Mouse (Mus musculus) midbrain, embryonic 13.5 days (tissue): Measurements from ENCODE around the gene Acoxl. TPM values are rescaled to one million over a fixed set of nuclear protein-coding genes. Genes with fewer than 3 reads are reported as not detected.

Source experiments
- ATAC-seq: fragments of 200-750 bp; cut with Nextera tagmentation; 2 replicates; pipeline ENCODE4 v1.8.0; 2017; ENCODE audit warnings: mild to moderate bottlenecking, moderate TSS enrichment, moderate library complexity
- H3K27ac ChIP-seq: fragments of 300-500 bp; sonication (generic); 2 replicates; pipeline ENCODE4 v1.5.1; 2015; ENCODE audit warnings: inconsistent platforms, mild to moderate bottlenecking, moderate library complexity
- H3K27me3 ChIP-seq: fragments of 300-500 bp; sonication (generic); 2 replicates; pipeline ENCODE4 v1.6.1; 2015; ENCODE audit warnings: mild to moderate bottlenecking, inconsistent platforms
- H3K36me3 ChIP-seq: fragments of 300-500 bp; sonication (generic); 2 replicates; pipeline ENCODE4 v1.6.1; 2015; ENCODE audit warnings: mild to moderate bottlenecking, inconsistent platforms
- H3K4me1 ChIP-seq: fragments of 300-500 bp; sonication (generic); replicated peaks from 2 replicates; pipeline ENCODE4 v1.6.1; 2015; ENCODE audit warnings: inconsistent platforms
- H3K4me2 ChIP-seq: fragments of 300-500 bp; sonication (generic); replicated peaks from 2 replicates; pipeline ENCODE4 v1.6.1; 2015; ENCODE audit warnings: moderate library complexity, mild to moderate bottlenecking, inconsistent platforms
- H3K4me3 ChIP-seq: fragments of 300-500 bp; sonication (generic); replicated peaks from 2 replicates; pipeline ENCODE4 v1.5.1; 2015; ENCODE audit warnings: mild to moderate bottlenecking, inconsistent platforms
- H3K9ac ChIP-seq: fragments of 300-500 bp; sonication (generic); replicated peaks from 2 replicates; pipeline ENCODE4 v1.6.1; 2015; ENCODE audit warnings: mild to moderate bottlenecking, inconsistent platforms
- H3K9me3 ChIP-seq: fragments of 300-500 bp; sonication (generic); 2 replicates; pipeline ENCODE4 v1.6.1; 2016; ENCODE audit warnings: mild to moderate bottlenecking, inconsistent platforms
- WGBS: fragments of 180-500 bp; shearing (Covaris S2); methylation state at CpG from one replicate; pipeline ENCODE4 v1.1.7; 2015; 5-methylcytosine and 5-hydroxymethylcytosine counted together
- polyA plus RNA-seq: library from polyadenylated mRNA; unstranded; fragments of >200 nt; fragmentation: Nextera tagmentation; extraction: Ambion mirVana; gene quantifications from 2 replicates; pipeline ENCODE4 v1.2.1, GENCODE M21; 2015

Gene Acoxl
- polyA plus RNA-seq, 1 experiment from 2014 or later = 0.07 TPM

DNA sequence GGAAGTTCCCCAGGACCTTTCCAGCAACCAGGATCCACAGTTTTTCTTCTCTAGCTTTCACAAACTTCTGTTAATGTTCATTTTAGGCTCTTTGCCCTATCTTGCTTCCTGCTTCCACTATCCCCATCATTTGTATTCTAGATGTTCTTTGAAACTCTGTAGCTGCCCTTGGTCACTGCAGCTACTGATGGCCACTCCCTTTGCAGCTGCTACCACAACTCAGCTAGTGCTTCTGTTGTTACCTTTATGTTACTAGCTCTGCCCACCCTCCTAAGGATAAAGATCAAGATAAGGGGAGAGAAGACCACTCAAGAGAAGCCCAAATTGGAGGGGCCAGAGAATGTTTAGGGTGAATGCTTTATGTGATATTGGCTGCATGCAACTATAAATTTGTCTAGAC, 7.3 kb downstream of the Acoxl start:
- H3K9me3 ChIP-seq = no peaks in the 10 kb centered on the region
- H3K27ac ChIP-seq = no peak overlapping the region
- H3K27me3 ChIP-seq = peaks cover 1% of the 10 kb centered on the region; the same call in 1 of the 2 replicates
- H3K4me2 ChIP-seq = no peak overlapping the region
- H3K4me1 ChIP-seq = no peaks in the 10 kb centered on the region
- no peaks in the 10 kb centered on the region for H3K36me3 ChIP-seq
- H3K9ac ChIP-seq = no peak overlapping the region
- ATAC-seq = no peak
- H3K4me3 ChIP-seq = no peak overlapping the region

DNA sequence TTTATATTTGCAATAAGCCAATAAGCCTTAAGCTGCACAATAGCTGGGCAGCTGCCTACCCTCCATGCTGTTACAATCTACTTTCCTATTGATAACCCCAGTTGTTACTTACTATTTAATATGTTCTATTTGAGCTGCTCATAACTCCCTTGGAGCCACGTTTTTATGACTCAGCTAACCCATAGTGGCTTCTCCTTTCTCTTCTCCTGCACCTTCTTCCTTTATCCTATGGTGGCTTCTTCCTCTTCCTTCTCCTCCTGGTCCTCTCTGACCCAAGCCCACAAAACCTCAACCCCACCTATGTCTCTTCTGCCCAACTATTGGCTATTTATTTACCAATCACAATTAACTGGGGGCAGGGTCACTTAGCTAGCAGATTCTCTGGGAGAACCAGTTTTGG, 7.9 kb downstream of the Acoxl start:
- H3K36me3 ChIP-seq = no peaks in the 10 kb centered on the region
- WGBS = 37% methylated on average over 1 of the region's 1 CpGs
- no peak overlapping the region for H3K27ac ChIP-seq
- H3K4me2 ChIP-seq = no peak overlapping the region
- H3K9ac ChIP-seq = no peak overlapping the region
- no peak overlapping the region for H3K4me3 ChIP-seq
- H3K27me3 ChIP-seq = no peaks in the 10 kb centered on the region
- H3K4me1 ChIP-seq = no peaks in the 10 kb centered on the region
- ATAC-seq = no peak
- no peaks in the 10 kb centered on the region for H3K9me3 ChIP-seq

- Histone ChIP-seq H3K4me1 (no peaks in the 10 kb centered on the region), H3K36me3 (no peaks in the 10 kb centered on the region), H3K9me3 (no peaks in the 10 kb centered on the region), H3K27ac (no peak overlapping the region), H3K4me2 (no peak overlapping the region), H3K27me3 (no peaks in the 10 kb centered on the region), H3K4me3 (no peak overlapping the region), H3K9ac (no peak overlapping the region)
- no peak for ATAC-seq
- WGBS = 87% methylated on average over 2 of the region's 2 CpGs
Observed at GRCm38 (mm10) chr2:127850371-127850770, 11.7 kb downstream of the Acoxl start.

DNA sequence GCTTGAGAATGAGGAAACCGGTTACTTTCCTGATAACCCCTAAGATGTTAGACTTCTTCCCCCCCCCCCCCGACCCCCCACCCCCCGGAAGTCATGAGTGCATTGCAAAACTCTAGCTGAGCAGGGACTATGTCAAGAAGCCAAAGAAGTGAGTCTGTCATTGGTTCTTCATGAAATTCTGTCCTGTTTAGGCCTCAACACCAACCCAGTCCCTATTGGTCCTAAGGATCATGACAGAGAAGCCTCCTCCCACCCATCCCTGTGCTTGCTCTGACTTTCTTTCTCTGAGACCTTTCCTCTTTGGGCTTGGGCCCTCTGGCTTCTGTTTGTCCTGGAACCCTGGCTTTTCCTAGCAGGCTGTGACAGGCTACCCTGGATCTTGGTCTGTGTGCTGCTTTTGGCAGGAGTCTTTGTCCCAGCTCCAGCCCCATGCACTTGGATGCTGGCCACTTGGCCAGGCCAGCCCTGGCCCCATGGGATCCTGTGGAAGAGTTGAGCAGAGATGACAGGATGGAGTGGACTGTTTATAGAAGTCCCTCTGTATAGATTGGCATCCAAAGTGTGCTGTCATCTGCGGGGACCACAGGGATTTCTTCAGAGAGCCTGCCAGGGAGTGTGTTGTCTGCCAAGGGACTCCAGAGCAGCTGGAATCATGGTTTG, 15.8 kb downstream of the Acoxl start:
- WGBS = 59% methylated on average over 3 of the region's 4 CpGs
- H3K9ac ChIP-seq = no peak overlapping the region
- H3K9me3 ChIP-seq = no peaks in the 10 kb centered on the region
- 0 out of 2 replicates have a peak, but pooled peaks have one; percentile 24 for ATAC-seq
- H3K36me3 ChIP-seq = no peaks in the 10 kb centered on the region
- H3K4me1 ChIP-seq = no peaks in the 10 kb centered on the region
- H3K27ac ChIP-seq = no peak overlapping the region
- H3K4me2 ChIP-seq = no peak overlapping the region
- H3K27me3 ChIP-seq = no peaks in the 10 kb centered on the region
- H3K4me3 ChIP-seq = no peak overlapping the region

GRCm38 (mm10) chr2:127864381-127864780, 25.7 kb downstream of the Acoxl start:
- Histone ChIP-seq H3K9me3 (no peaks in the 10 kb centered on the region), H3K9ac (no peak overlapping the region), H3K36me3 (no peaks in the 10 kb centered on the region), H3K4me3 (no peak overlapping the region), H3K27me3 (no peaks in the 10 kb centered on the region), H3K27ac (no peak overlapping the region), H3K4me1 (no peaks in the 10 kb centered on the region), H3K4me2 (no peak overlapping the region)
- 92% methylated on average over 4 of the region's 4 CpGs for WGBS
- no peak for ATAC-seq

GRCm38 (mm10) chr2:127881063-127881462, 42.4 kb downstream of the Acoxl start:
- 91% methylated on average over 5 of the region's 5 CpGs for WGBS
- ATAC-seq = no peak

GRCm38 (mm10) chr2:127889432-127889831, 50.8 kb downstream of the Acoxl start:
- ATAC-seq = peak; percentile 71
- Histone ChIP-seq H3K4me3 (no peak overlapping the region), H3K9ac (no peak overlapping the region), H3K9me3 (no peaks in the 10 kb centered on the region), H3K27me3 (peaks cover 5% of the 10 kb centered on the region; the same call in 1 of the 2 replicates), H3K4me2 (no peak overlapping the region), H3K36me3 (no peaks in the 10 kb centered on the region), H3K27ac (no peak overlapping the region), H3K4me1 (no peaks in the 10 kb centered on the region)
- 8% methylated on average over 6 of the region's 6 CpGs for WGBS

More at GRCm38 (mm10) chr2:127881063-127881462, 42.4 kb downstream of the Acoxl start:
- H3K4me2 ChIP-seq = no peak overlapping the region
- no peak overlapping the region for H3K27ac ChIP-seq
- H3K4me1 ChIP-seq = no peaks in the 10 kb centered on the region
- H3K27me3 ChIP-seq = no peaks in the 10 kb centered on the region
- no peak overlapping the region for H3K4me3 ChIP-seq
- no peak overlapping the region for H3K9ac ChIP-seq
- no peaks in the 10 kb centered on the region for H3K9me3 ChIP-seq
- no peaks in the 10 kb centered on the region for H3K36me3 ChIP-seq

GRCm38 (mm10) chr2:127889979-127890378, 51.3 kb downstream of the Acoxl start:
- no peak overlapping the region for H3K4me3 ChIP-seq
- no peak overlapping the region for H3K9ac ChIP-seq
- no peak overlapping the region for H3K4me2 ChIP-seq
- no peaks in the 10 kb centered on the region for H3K36me3 ChIP-seq
- H3K27me3 ChIP-seq = peaks cover 5% of the 10 kb centered on the region; the same call in 1 of the 2 replicates
- no peak for ATAC-seq
- H3K4me1 ChIP-seq = 0 out of 2 replicates have a peak, but pooled peaks cover 3% of the 10 kb centered on the region
- 92% methylated on average over 5 of the region's 5 CpGs for WGBS
- no peak overlapping the region for H3K27ac ChIP-seq
- no peaks in the 10 kb centered on the region for H3K9me3 ChIP-seq

DNA sequence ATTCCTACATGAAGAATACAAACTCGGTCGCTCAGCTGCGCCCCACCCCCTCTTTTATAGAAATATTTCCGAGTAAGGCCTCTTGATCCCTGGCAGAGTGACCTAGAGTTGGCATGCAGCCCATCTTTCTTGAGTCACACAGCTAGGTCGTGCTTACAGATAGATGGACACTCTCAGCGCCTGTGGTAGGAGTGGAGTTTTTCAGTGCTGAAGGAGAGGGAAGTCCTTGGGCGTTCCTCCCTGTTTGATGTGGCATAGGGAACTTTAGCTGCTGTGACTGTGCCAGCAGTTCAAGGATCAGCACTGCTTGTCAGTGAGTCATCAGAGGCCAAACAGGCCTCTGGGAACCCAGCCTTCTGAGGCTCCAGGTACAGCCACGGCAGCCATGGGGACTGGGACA, 51.9 kb downstream of the Acoxl start:
- H3K27ac ChIP-seq = no peak overlapping the region
- H3K27me3 ChIP-seq = peaks cover 5% of the 10 kb centered on the region; the same call in 1 of the 2 replicates
- 81% methylated on average over 8 of the region's 8 CpGs for WGBS
- H3K4me2 ChIP-seq = no peak overlapping the region
- no peak overlapping the region for H3K9ac ChIP-seq
- ATAC-seq = no peak
- H3K4me1 ChIP-seq = 0 out of 2 replicates have a peak, but pooled peaks cover 3% of the 10 kb centered on the region
- H3K9me3 ChIP-seq = no peaks in the 10 kb centered on the region
- H3K36me3 ChIP-seq = no peaks in the 10 kb centered on the region
- no peak overlapping the region for H3K4me3 ChIP-seq

DNA sequence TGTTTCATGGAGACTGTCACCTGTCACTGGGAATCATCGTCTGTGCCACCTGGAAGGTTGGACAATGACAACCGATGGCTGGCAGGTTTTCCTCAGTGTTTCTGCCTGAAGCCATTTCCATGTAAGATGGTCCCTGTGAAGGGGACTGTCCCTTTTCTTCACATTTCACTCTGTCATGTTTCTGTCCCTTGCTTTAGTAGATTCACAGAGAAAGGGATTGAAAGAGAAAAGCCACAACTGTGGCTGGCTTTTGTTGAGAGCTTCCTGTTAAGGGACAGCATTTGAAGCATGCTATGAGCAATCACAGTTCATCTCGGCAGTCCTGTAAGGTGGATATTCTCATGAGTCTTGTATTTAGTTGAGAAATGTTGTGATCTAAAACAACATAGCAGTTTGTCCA, 52.4 kb downstream of the Acoxl start:
- WGBS = 81% methylated on average over 3 of the region's 3 CpGs
- Histone ChIP-seq H3K9ac (no peak overlapping the region), H3K9me3 (no peaks in the 10 kb centered on the region), H3K27me3 (peaks cover 5% of the 10 kb centered on the region; the same call in 1 of the 2 replicates), H3K4me1 (0 out of 2 replicates have a peak, but pooled peaks cover 3% of the 10 kb centered on the region), H3K4me2 (no peak overlapping the region), H3K27ac (no peak overlapping the region), H3K36me3 (no peaks in the 10 kb centered on the region), H3K4me3 (no peak overlapping the region)
- no peak for ATAC-seq

GRCm38 (mm10) chr2:127894890-127895289, 56.2 kb downstream of the Acoxl start:
- Histone ChIP-seq H3K36me3 (no peaks in the 10 kb centered on the region), H3K27me3 (no peaks in the 10 kb centered on the region), H3K9ac (no peak overlapping the region), H3K27ac (no peak overlapping the region), H3K4me1 (0 out of 2 replicates have a peak, but pooled peaks cover 3% of the 10 kb centered on the region), H3K4me3 (no peak overlapping the region), H3K4me2 (no peak overlapping the region), H3K9me3 (peaks cover 3% of the 10 kb centered on the region; the same call in 1 of the 2 replicates)
- 47% methylated on average over 6 of the region's 6 CpGs for WGBS
- ATAC-seq = no peak

GRCm38 (mm10) chr2:127897718-127898117, 59.0 kb downstream of the Acoxl start:
- H3K9me3 ChIP-seq = peaks cover 3% of the 10 kb centered on the region; the same call in 1 of the 2 replicates
- ATAC-seq = no peak
- H3K36me3 ChIP-seq = no peaks in the 10 kb centered on the region
- 0 out of 2 replicates have a peak, but pooled peaks cover 3% of the 10 kb centered on the region for H3K4me1 ChIP-seq
- H3K4me3 ChIP-seq = no peak overlapping the region
- WGBS = 68% methylated on average over 5 of the region's 5 CpGs
- no peak overlapping the region for H3K9ac ChIP-seq
- H3K27ac ChIP-seq = no peak overlapping the region
- no peak overlapping the region for H3K4me2 ChIP-seq
- no peaks in the 10 kb centered on the region for H3K27me3 ChIP-seq

DNA sequence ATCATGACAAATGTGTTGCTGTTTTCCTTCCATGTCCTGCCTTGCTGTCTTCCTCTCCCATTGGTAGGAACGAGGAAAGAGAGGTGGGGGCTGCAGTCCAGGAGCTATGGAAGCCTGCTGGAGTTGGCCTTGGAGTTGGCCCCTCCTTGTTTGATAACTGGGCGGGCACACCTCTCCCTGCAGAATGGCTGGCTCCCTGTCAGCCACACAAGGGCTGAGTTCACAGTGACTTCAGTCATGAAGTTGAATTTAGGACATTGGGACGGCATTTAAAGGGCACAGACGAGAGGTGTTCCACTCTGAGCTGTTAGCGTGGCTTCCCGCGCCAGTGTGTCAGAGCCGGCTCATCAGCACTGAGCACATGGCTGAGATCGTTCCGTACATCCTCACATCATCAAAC, 66.2 kb downstream of the Acoxl start:
- Histone ChIP-seq H3K4me1 (peaks cover 10% of the 10 kb centered on the region), H3K27me3 (no peaks in the 10 kb centered on the region), H3K4me2 (no peak overlapping the region), H3K9me3 (no peaks in the 10 kb centered on the region), H3K36me3 (no peaks in the 10 kb centered on the region), H3K27ac (no peak overlapping the region), H3K4me3 (no peak overlapping the region), H3K9ac (no peak overlapping the region)
- ATAC-seq = no peak
- 85% methylated on average over 10 of the region's 10 CpGs for WGBS
